Mouse (Mus musculus) B cell, adult 67 days (primary cell): ENCODE data around the gene Gm10272. TPM values are rescaled to one million over a fixed set of nuclear protein-coding genes. Genes with fewer than 3 reads are reported as not detected.

Experiments used
- total RNA-seq, 2 experiments: library from RNA; stranded (reverse); gene quantifications; 4 replicates each; pipeline ENCODE4 v1.2.4; 2023

Gene Gm10272
- not detected for total RNA-seq

DNA sequence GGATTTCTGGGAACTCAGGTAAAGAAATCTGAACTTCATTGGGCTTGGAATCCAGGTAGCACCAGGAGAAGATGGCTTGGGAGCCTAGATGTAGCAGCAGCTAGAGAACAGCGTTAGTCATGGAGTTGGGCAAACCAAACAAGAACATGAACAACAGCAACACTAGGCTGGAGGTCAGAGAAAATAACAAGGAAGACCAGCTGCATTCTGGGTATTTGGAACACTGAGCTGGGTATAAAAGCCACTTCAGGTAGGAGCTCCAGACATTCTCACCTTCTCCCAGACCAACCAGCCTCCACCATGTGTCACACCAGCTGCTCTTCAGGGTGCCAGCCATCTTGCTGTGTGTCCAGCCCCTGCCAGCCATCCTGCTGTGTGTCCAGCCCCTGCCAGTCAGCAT, at the start of gene Gm10272:
Gm10272 (plus strand) TSS at position 301 of the 400 bp plus-strand sequence.

DNA sequence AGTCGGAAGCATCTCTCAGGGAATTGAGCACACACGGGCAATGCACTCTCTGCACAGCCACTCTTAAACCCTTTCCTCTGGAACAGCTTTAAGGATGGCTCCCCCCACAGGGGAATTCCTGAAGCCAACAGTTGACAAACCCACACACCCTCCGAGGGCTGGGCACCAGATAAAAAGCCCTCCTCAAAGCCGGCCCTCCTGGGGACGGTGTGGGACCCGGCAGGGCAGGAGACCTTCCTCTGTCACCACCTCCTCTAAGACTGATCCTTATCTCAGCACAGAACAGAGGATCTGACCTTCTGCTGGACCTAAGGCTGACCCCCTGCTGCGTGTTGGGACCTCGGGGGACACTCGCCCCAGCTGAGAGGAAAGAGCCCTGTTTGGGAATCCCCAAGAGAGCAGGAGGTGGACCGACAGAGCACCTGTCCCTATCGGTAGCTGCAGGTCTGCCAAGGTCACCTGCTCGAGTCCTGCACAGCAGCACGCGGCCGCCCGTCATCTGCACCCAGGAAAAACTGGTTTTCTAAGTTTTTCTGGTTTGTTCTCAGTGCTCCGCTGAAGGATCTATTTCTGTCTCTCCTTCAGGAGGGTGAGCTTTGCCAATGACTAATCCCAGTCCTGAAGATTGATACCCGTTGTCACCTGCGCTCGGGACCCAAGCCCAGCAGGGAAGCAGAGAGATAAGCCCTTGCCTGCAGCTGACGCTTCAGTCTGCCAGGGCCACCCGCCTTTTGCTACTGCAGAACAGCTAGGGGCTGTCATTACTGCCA, 20.3 kb upstream of the Gm10272 start, which contains the start of gene Tspear:
Tspear (plus strand) TSS at position 675 of the 770 bp plus-strand sequence.

DNA sequence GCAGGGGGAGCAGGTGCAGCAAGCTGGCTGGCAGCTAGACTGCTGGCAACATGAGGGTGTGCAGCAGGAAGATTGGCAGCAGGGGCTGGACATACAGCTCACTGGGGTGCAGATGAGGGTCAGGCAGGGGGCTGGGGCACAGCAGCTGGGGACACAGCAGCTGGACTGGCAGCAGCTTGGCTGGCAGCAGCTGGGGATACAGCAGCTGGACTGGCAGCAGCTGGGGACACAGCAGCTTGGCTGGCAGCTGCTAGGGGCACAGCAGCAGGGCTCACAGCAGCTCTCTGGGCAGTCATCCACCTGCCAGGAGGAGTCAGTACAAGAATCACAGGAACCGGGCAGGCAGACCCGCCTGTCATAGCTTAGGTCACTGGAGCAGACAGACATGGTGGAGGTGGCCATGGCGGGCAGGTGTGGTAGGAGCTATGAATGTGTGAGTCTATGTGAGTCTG, 16.0 kb upstream of the Gm10272 start, which contains the start of gene Gm19402:
Gm19402 (minus strand) TSS at position 402 of the 452 bp plus-strand sequence.

DNA sequence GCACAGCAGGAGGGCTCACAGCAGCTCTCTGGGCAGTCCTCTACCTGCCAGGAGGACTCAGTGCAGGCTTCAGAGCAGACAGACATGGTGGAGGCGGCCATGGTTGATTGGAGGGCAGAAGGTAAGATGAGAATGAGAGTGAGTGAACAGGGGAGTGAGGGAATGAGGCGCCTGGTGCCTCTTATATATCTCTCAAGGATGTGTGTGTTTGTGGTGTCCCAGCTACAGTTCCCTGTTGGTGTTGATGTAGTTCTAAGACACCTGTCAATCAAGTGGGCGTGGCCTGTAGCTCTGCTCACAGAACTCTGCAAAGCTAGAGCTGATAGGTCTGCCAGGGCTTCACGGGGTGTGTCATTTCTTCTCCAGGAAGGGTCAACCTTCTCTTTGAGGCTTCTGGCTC, 9.3 kb upstream of the Gm10272 start, which contains the start of gene Gm9508:
Gm9508 (minus strand) TSS at position 101 of the 400 bp plus-strand sequence.

DNA sequence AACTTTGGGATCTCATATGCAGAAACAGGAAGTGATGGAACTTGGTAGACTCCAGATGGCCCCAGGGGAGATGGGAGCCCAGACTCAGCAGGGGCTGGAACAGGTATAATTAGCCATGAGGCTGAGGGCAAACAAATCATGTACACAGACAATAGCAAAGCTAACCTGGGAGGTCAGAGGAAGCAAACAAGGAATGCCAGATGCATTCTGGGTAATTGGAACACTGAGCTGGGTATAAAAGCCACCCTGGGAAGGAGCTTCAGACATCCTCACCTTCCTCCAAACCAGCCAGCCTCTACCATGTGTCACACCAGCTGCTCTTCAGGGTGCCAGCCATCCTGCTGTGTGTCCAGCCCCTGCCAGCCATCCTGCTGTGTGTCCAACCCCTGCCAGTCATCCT, 4.7 kb downstream of the Gm10272 start, which contains the start of gene Gm10024:
Gm10024 (plus strand) TSS at position 301 of the 400 bp plus-strand sequence.

DNA sequence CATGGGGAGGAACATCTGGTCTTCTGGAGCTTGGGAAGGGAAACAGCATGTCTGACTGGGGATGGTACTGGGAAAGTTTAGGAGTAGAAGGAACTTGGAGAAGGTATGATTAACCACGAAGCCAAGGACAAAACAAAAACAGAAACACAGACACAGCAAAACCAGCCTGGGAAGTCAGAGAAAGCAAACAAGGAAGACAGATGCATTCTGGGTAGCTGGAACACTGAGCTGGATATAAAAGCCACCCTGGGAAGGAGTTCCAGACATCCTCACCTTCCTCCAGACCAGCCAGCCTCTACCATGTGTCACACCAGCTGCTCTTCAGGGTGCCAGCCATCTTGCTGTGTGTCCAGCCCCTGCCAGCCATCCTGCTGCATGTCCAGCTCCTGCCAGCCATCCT, 9.1 kb downstream of the Gm10272 start, which contains the start of gene Gm10142:
Gm10142 (plus strand) TSS at position 301 of the 400 bp plus-strand sequence.

DNA sequence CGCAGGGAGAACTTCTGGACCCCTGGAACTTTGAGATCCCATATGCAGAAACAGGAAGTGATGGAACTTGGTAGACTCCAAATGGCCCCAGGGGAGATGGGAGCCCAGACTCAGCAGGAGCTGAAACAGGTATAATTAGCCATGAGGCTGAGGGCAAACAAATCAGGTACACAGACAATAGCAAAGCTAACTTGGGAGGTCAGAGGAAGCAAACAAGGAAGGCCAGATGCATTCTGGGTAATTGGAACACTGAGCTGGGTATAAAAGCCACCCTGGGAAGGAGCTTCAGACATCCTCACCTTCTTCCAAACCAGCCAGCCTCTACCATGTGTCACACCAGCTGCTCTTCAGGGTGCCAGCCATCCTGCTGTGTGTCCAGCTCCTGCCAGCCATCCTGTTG, 13.9 kb downstream of the Gm10272 start, which contains the start of gene Krtap12-1:
Krtap12-1 (plus strand) TSS at position 301 of the 400 bp plus-strand sequence.

DNA sequence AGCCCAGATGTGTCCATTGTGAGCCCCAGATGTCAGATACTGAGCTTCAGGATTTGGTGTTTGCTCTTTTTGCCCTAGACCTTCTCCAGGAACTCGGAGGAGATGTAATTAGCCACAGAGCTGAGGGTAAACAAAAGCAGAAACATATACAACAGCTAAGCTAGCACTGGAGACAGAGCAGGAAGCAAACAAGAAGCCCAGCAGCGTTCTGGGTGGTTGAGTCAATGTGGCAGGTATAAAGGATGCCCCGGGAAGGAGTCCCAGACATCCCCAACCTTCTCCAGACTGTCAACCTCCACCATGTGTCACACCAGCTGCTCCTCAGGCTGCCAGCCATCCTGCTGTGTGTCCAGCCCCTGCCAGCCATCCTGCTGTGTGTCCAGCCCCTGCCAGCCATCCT, 19.8 kb downstream of the Gm10272 start, which contains the start of gene Gm10100:
Gm10100 (plus strand) TSS at position 301 of the 400 bp plus-strand sequence.

DNA sequence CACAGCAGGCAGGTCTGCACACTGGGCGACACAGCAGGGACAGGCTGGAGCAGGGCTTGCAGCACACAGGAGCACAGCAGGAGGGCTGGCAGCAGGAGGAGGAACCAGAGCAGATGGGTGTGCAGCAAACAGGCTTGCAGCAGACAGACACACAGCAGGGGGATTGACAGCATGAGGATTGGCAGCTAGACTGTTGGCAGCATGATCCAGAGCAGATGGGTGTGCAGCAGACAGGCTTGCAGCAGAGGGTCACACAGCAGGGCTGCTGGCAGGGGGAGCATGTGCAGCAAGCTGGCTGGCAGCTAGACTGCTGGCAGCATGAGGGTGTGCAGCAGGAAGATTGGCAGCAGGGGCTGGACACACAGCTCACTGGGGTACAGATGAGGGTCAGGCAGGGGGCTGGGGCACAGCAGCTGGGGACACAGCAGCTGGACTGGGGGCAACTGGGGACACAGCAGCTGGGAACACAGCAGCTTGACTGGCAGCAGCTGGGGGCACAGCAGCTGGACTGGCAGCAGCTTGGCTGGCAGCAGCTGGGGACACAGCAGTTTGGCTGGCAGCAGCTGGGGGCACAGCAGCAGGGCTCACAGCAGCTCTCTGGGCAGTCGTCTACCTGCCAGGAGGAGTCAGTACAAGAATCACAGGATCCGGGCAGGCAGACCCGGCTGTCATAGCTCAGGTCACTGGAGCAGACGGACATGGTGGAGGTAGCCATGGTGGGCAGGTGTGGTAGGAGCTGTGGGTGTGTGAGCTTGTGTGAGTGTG, 35.7 kb downstream of the Gm10272 start, which contains the start of gene Gm18596:
Gm18596 (minus strand) TSS at position 715 of the 765 bp plus-strand sequence.

DNA sequence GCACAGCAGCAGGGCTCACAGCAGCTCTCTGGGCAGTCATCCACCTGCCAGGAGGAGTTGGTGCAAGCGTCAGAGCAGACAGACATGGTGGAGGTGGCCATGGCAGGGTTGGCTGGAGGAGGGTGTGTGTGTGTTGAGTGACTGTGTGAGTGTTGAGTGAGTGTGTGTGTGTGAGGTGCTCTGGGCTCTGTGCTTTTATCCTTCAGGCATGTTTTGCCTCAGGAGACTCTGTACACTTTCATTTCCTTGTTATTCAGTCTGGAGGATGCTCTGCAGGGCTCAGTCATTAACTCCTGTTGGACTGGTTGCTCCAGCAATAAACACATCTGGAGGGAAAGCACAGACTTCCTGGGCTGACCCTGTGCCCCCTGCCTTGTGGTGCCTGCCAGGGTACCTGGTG, 44.8 kb downstream of the Gm10272 start, which contains the start of gene Gm9736:
Gm9736 (minus strand) TSS at position 101 of the 400 bp plus-strand sequence.

Other genes with a start within 250 kb of the Gm10272 start
- gene Fam207a, start 190.8 kb upstream of the Gm10272 start, total RNA-seq = 10 to 100 TPM; 25.9 to 27.2 TPM
- gene Itgb2, start 176.4 kb upstream of the Gm10272 start, total RNA-seq = 10 to 100 TPM; 80.7 to 82.3 TPM
- 10 to 100 TPM; 80.4 to 90.8 TPM for gene Pttg1ip, start 124.9 kb upstream of the Gm10272 start, total RNA-seq
- gene Sumo3, start 100.5 kb upstream of the Gm10272 start, total RNA-seq = 10 to 100 TPM; 54.1 to 62.0 TPM
- not detected for gene Gm49325, start 100.4 kb upstream of the Gm10272 start, total RNA-seq
- gene Ube2g2, start 84.4 kb upstream of the Gm10272 start, total RNA-seq = 10 to 100 TPM; 33.4 to 47.6 TPM
- gene Tspear, start 20.1 kb upstream of the Gm10272 start, total RNA-seq = 1 to 10 TPM; 4.1 to 4.3 TPM
- gene Gm19402, start 15.9 kb upstream of the Gm10272 start, total RNA-seq = not detected
- gene Gm9508, start 9.4 kb upstream of the Gm10272 start, total RNA-seq = not detected
- not detected for gene Gm10024, start 4.8 kb downstream of the Gm10272 start, total RNA-seq
- not detected for gene Gm10142, start 9.2 kb downstream of the Gm10272 start, total RNA-seq
- gene Krtap12-1, start 14.0 kb downstream of the Gm10272 start, total RNA-seq = not detected
- not detected for gene Gm10100, start 19.9 kb downstream of the Gm10272 start, total RNA-seq
- not detected for gene Gm18596, start 36.0 kb downstream of the Gm10272 start, total RNA-seq
- not detected for gene Gm9736, start 44.7 kb downstream of the Gm10272 start, total RNA-seq
- gene Gm3233, start 53.1 kb downstream of the Gm10272 start, total RNA-seq = not detected
- gene Gm3238, start 64.7 kb downstream of the Gm10272 start, total RNA-seq = not detected
- gene Gm7138, start 70.3 kb downstream of the Gm10272 start, total RNA-seq = not detected
- not detected for gene Gm3250, start 75.9 kb downstream of the Gm10272 start, total RNA-seq
- gene Gm7137, start 81.6 kb downstream of the Gm10272 start, total RNA-seq = not detected
- gene Gm9639, start 88.5 kb downstream of the Gm10272 start, total RNA-seq = not detected
- not detected for gene Gm19668, start 92.5 kb downstream of the Gm10272 start, total RNA-seq
- not detected for gene Gm9507, start 105.2 kb downstream of the Gm10272 start, total RNA-seq
- gene Gm2696, start 108.1 kb downstream of the Gm10272 start, total RNA-seq = not detected
- not detected for gene Krtap10-4, start 120.5 kb downstream of the Gm10272 start, total RNA-seq
- gene Krtap10-10, start 129.3 kb downstream of the Gm10272 start, total RNA-seq = not detected
- not detected for gene Gm36176, start 140.2 kb downstream of the Gm10272 start, total RNA-seq
- gene Gm10318, start 146.2 kb downstream of the Gm10272 start, total RNA-seq = not detected
- gene Gm3285, start 155.3 kb downstream of the Gm10272 start, total RNA-seq = not detected
- under 1 TPM in 1 of 2 experiments, not detected in 1; 0.20 TPM for gene Lrrc3, start 195.9 kb downstream of the Gm10272 start, total RNA-seq